Mouse (Mus musculus) gonadal fat pad, adult 2 months (tissue): ENCODE measurements around the gene Prm2. TPM values are rescaled to one million over a fixed set of nuclear protein-coding genes. Genes with fewer than 3 reads are reported as not detected.
A peak's percentile ranks its signal among the peaks of the same experiment; 100 is the strongest.

ENCODE experiments used
- DNase-seq: peaks from one replicate; pipeline ENCODE4 v3.0.0-alpha.2; 2012; ENCODE audit warnings: low read depth
- polyA plus RNA-seq: library from polyadenylated mRNA; depleted of rRNA; stranded (reverse); fragments of >200 nt; gene quantifications from 2 replicates; pipeline ENCODE4 v1.2.3, GENCODE M21; 2012; rRNA removed

Gene Prm2
- 224 and 271 TPM in 2 replicates for polyA plus RNA-seq

GRCm38 (mm10) chr16:10796034-10796433, at the start of gene Prm2:
Gene Prm2 (minus strand): TSS chr16:10796134.
- no peak for DNase-seq

GRCm38 (mm10) chr16:10844319-10844670, 48.4 kb upstream of the Prm2 start:
- no peak for DNase-seq

- no peak for DNase-seq
These were observed 47.8 kb upstream of the Prm2 start for GRCm38 (mm10) chr16:10843486-10844318.

- no peak for DNase-seq
These were observed 46.4 kb upstream of the Prm2 start for GRCm38 (mm10) chr16:10842282-10842855.

- DNase-seq = no peak
These were observed 44.1 kb upstream of the Prm2 start for GRCm38 (mm10) chr16:10840018-10840417.

- DNase-seq = peak; percentile 95
These were observed 42.7 kb upstream of the Prm2 start for GRCm38 (mm10) chr16:10838487-10839245.

GRCm38 (mm10) chr16:10837903-10838302, 42.0 kb upstream of the Prm2 start:
- DNase-seq = no peak

GRCm38 (mm10) chr16:10837250-10837649, 41.3 kb upstream of the Prm2 start:
- DNase-seq = no peak

GRCm38 (mm10) chr16:10836388-10836787, 40.5 kb upstream of the Prm2 start:
- DNase-seq = no peak

- DNase-seq = no peak
These were observed 39.1 kb upstream of the Prm2 start, which contains the start of gene Rmi2 for GRCm38 (mm10) chr16:10834911-10835587. Gene Rmi2 (plus strand): TSS chr16:10835059.

- DNase-seq = no peak
These were observed 38.6 kb upstream of the Prm2 start for GRCm38 (mm10) chr16:10834542-10834910.

GRCm38 (mm10) chr16:10828461-10828805, 32.5 kb upstream of the Prm2 start:
- no peak for DNase-seq

GRCm38 (mm10) chr16:10827766-10828460, 32.0 kb upstream of the Prm2 start:
- no peak for DNase-seq

- DNase-seq = no peak
These were observed 31.3 kb upstream of the Prm2 start for GRCm38 (mm10) chr16:10827269-10827668.

- no peak for DNase-seq
These were observed 29.9 kb upstream of the Prm2 start for GRCm38 (mm10) chr16:10825840-10826239.

- DNase-seq = no peak
These were observed 28.6 kb upstream of the Prm2 start for GRCm38 (mm10) chr16:10824536-10824935.

- no peak for DNase-seq
These were observed 25.5 kb upstream of the Prm2 start for GRCm38 (mm10) chr16:10821387-10821786.

- no peak for DNase-seq
These were observed 24.0 kb upstream of the Prm2 start for GRCm38 (mm10) chr16:10819966-10820365.

GRCm38 (mm10) chr16:10818579-10819135, 22.7 kb upstream of the Prm2 start:
- no peak for DNase-seq

- DNase-seq = no peak
These were observed 18.9 kb upstream of the Prm2 start for GRCm38 (mm10) chr16:10814864-10815263.

GRCm38 (mm10) chr16:10813726-10814125, 17.8 kb upstream of the Prm2 start:
- no peak for DNase-seq
